Mouse (Mus musculus) intestine, embryonic 16.5 days (tissue): Measurements from ENCODE around the gene Tmem233. TPM values are rescaled to one million over a fixed set of nuclear protein-coding genes. Genes with fewer than 3 reads are reported as not detected.

Experiments used
- ATAC-seq: fragments of 200-750 bp; cut with Nextera tagmentation; 2 replicates; pipeline ENCODE4 v1.8.0; 2017; ENCODE audit warnings: moderate TSS enrichment, moderate library complexity
- H3K27ac ChIP-seq: fragments of 300-500 bp; sonication (generic); 2 replicates; pipeline ENCODE4 v1.5.1; 2014; ENCODE audit warnings: mild to moderate bottlenecking, low read length
- H3K27me3 ChIP-seq: fragments of 300-500 bp; sonication (generic); replicated peaks from 2 replicates; pipeline ENCODE4 v1.6.1; 2014; ENCODE audit warnings: low read length, control low read depth, mixed read lengths; ENCODE audit not compliant: control insufficient read depth, insufficient read depth
- H3K36me3 ChIP-seq: fragments of 300-500 bp; sonication (generic); 2 replicates; pipeline ENCODE4 v1.6.1; 2014; ENCODE audit warnings: low read length, control low read depth; ENCODE audit not compliant: control insufficient read depth, insufficient read depth
- H3K4me1 ChIP-seq: fragments of 300-500 bp; sonication (generic); 2 replicates; pipeline ENCODE4 v1.6.1; 2014; ENCODE audit warnings: low read length, control low read depth, mixed read lengths; ENCODE audit not compliant: control insufficient read depth, insufficient read depth
- H3K4me2 ChIP-seq: fragments of 300-500 bp; sonication (generic); 2 replicates; pipeline ENCODE4 v1.6.1; 2014; ENCODE audit warnings: low read depth, low read length, control low read depth
- H3K4me3 ChIP-seq: fragments of 300-500 bp; sonication (generic); 2 replicates; pipeline ENCODE4 v1.5.1; 2014; ENCODE audit warnings: mild to moderate bottlenecking, low read length
- H3K9ac ChIP-seq: fragments of 300-500 bp; sonication (generic); 2 replicates; pipeline ENCODE4 v1.6.1; 2014; ENCODE audit warnings: low read depth, low read length
- H3K9me3 ChIP-seq: fragments of 300-500 bp; sonication (generic); 2 replicates; pipeline ENCODE4 v1.6.1; 2016; ENCODE audit warnings: low read length, control low read depth; ENCODE audit not compliant: control insufficient read depth
- WGBS: fragments of 180-500 bp; shearing (Covaris S2); extraction: QIAGEN DNeasy Blood & Tissue Kit; methylation state at CpG from one replicate; pipeline ENCODE4 v1.1.7; 2014; 5-methylcytosine and 5-hydroxymethylcytosine counted together
- polyA plus RNA-seq: library from polyadenylated mRNA; unstranded; fragments of >200 nt; fragmentation: Nextera tagmentation; extraction: Ambion mirVana; gene quantifications from 2 replicates; pipeline ENCODE4 v1.2.1, GENCODE M21; 2015

The Tmem233 gene
- polyA plus RNA-seq, 1 experiment from 2014 or later = not detected

DNA sequence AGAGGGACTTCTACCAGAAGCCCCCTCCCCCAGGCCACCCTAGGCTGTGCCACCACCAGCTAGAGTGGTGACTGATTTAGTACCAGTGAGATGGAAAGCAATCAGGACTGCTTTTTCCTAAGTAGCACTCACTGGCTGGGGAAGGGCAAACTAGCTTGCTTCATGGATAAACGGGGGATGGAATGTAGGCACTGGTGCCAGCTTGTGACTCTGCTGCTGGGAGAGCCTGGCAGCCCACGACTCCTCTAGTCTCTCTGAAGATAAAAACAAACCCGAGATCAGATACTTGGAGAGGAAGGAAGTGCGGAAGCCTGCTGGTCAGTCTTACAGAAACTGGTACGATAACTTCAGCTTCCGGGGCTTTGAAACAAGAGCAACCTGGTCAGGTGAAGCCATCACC is 2.3 kb downstream of the Tmem233 start:
- H3K4me1 ChIP-seq = no peaks in the 10 kb centered on the region
- no peaks in the 10 kb centered on the region for H3K9me3 ChIP-seq
- H3K4me2 ChIP-seq = no peak overlapping the region
- no peaks in the 10 kb centered on the region for H3K36me3 ChIP-seq
- no peak overlapping the region for H3K27ac ChIP-seq
- H3K9ac ChIP-seq = no peak overlapping the region
- 56% methylated on average over 6 of the region's 6 CpGs for WGBS
- no peak overlapping the region for H3K4me3 ChIP-seq
- no peak for ATAC-seq
- peaks cover 14% of the 10 kb centered on the region; the same call in 1 of the 2 replicates for H3K27me3 ChIP-seq

DNA sequence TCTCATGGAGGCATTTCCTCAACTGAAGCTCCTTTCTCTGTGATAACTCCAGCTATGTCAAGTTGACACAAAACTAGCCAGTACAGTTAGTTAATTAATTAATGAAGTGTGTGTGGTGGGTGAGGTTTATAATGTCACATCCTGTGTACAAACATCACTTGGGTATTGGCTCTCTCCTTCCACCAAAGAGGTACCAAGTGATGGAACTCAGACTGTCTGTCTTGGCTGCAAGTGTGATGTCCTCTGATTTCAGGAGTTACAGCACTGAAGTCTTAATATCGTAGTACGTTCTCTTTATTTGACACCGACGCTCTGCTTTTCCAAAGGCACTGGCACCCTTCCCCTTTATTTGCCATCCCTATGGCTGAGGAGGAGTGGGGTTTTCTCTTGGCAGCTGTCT is 13.4 kb downstream of the Tmem233 start:
- Histone ChIP-seq H3K9ac (no peak overlapping the region), H3K4me3 (no peak overlapping the region), H3K4me2 (no peak overlapping the region), H3K27ac (no peak overlapping the region), H3K9me3 (no peaks in the 10 kb centered on the region), H3K4me1 (no peaks in the 10 kb centered on the region), H3K27me3 (no peaks in the 10 kb centered on the region), H3K36me3 (no peaks in the 10 kb centered on the region)
- no peak for ATAC-seq
- WGBS = 96% methylated on average over 4 of the region's 4 CpGs

DNA sequence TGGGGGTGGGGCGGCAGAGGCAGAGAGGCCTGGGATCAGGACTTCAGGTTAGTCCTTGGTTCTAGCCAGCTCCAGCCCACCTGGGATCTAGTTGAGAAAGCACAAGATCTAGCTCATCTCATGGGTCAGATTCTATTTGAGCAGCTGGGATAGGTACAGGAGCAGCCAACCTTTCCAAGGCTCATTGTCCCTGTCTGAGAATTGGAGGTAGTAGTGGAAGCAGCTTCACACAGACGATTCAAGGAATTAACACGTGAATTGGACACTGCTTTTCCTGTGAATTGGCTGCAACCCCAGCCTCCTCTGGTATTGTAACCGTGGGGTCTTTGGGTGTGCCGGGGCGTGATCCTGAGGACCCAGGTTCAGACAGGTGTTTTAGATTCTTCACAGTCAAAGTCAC is 30.2 kb downstream of the Tmem233 start:
- H3K4me3 ChIP-seq = no peak overlapping the region
- no peaks in the 10 kb centered on the region for H3K9me3 ChIP-seq
- 50% methylated on average over 6 of the region's 6 CpGs for WGBS
- no peak overlapping the region for H3K9ac ChIP-seq
- no peaks in the 10 kb centered on the region; the same call in 1 of the 2 replicates for H3K27me3 ChIP-seq
- no peaks in the 10 kb centered on the region for H3K36me3 ChIP-seq
- H3K4me2 ChIP-seq = no peak overlapping the region
- no peak for ATAC-seq
- H3K27ac ChIP-seq = no peak overlapping the region
- no peaks in the 10 kb centered on the region for H3K4me1 ChIP-seq

DNA sequence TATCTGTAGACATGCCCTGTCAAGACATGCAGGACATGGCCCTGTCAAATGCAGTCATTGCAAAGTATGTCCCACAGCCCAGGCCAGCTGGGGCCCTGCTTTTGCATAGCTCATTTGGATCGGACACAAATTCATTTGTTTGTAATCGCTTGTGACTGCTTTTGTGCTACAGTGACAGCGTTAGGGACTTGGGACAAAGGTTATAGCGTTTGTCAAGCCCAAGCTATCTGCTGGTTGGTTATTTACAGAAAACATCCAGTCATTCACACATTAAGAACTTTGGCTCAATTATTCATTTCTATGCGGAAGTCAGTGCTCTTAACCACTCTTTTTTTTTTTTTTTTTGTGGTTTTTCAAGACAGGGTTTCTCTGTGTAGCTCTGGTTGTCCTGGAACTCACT is 30.9 kb downstream of the Tmem233 start:
- no peak overlapping the region for H3K4me2 ChIP-seq
- H3K9ac ChIP-seq = no peak overlapping the region
- H3K4me3 ChIP-seq = no peak overlapping the region
- no peaks in the 10 kb centered on the region for H3K36me3 ChIP-seq
- H3K27me3 ChIP-seq = no peaks in the 10 kb centered on the region; the same call in 1 of the 2 replicates
- no peaks in the 10 kb centered on the region for H3K9me3 ChIP-seq
- H3K4me1 ChIP-seq = no peaks in the 10 kb centered on the region
- no peak overlapping the region for H3K27ac ChIP-seq
- WGBS = 81% methylated on average over 5 of the region's 5 CpGs
- no peak for ATAC-seq

DNA sequence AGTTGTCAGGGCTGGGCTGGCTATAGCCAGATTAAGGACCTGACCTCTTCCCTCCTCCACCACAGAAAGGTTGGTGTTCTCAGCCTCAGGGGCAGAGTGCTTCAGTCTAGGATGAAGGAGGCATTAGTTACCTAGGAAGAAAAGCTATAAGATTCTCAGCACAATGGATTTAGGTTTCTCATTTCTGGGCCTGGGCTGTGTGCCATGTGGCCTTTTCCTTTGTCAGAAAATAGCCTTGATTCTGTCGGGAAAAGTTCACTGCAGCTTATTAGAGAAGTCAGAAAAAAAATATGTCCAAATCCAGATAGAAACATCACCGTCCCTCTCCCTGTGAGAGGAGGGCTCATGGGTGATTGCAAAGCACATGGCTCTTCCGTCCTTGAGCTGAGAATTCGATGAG is 33.2 kb downstream of the Tmem233 start:
- H3K9ac ChIP-seq = no peak overlapping the region
- no peaks in the 10 kb centered on the region for H3K9me3 ChIP-seq
- H3K4me2 ChIP-seq = no peak overlapping the region
- H3K4me3 ChIP-seq = no peak overlapping the region
- no peaks in the 10 kb centered on the region for H3K36me3 ChIP-seq
- no peak overlapping the region for H3K27ac ChIP-seq
- H3K27me3 ChIP-seq = no peaks in the 10 kb centered on the region; the same call in 1 of the 2 replicates
- H3K4me1 ChIP-seq = no peaks in the 10 kb centered on the region
- no peak for ATAC-seq
- WGBS = 77% methylated on average over 4 of the region's 4 CpGs

DNA sequence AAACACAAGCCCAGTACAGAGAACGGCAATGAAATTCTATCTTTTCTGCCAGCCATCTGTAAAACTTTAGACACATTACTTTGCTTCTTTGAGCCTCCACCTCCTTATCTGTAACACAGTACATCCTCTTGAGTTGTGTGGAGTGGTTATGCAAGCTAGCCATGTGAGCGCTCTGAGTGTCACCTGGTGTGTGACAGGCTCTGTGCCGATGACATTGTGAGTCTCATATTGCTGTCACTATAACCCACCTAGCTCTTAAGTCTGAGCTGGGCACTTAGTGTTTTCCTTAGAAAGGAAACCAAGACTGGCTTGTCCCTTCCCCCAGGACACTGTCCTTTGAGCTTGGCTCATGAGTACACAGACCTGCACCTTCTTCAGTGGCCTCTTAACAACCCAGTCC is 34.7 kb downstream of the Tmem233 start:
- Histone ChIP-seq H3K4me3 (no peak overlapping the region), H3K27ac (no peak overlapping the region), H3K9ac (no peak overlapping the region), H3K4me2 (no peak overlapping the region), H3K4me1 (no peaks in the 10 kb centered on the region), H3K9me3 (no peaks in the 10 kb centered on the region), H3K27me3 (no peaks in the 10 kb centered on the region; the same call in 1 of the 2 replicates), H3K36me3 (no peaks in the 10 kb centered on the region)
- 94% methylated on average over 3 of the region's 3 CpGs for WGBS
- ATAC-seq = no peak

DNA sequence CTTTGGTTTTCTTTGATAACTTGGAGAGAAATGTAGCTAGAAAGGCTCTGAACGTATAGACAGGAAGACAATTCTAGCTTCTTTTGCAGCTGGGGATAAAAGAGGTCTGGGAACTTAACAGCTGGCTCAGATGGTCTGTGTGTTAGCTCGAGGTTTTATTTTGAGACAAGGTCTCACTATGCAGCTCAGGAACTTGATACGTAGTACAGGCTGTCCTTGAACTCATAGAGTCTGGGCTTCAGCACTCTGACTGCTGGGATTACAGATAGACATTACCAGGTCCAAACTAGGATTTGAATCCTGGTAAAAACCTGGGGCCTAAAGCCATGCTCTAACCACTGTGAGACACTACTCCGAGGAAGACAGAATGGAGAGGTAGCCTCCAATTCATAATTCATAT is 36.8 kb downstream of the Tmem233 start:
- H3K9ac ChIP-seq = no peak overlapping the region
- H3K27ac ChIP-seq = no peak overlapping the region
- no peak overlapping the region for H3K4me2 ChIP-seq
- no peaks in the 10 kb centered on the region for H3K4me1 ChIP-seq
- H3K4me3 ChIP-seq = no peak overlapping the region
- ATAC-seq = no peak
- WGBS = 69% methylated on average over 4 of the region's 4 CpGs
- H3K27me3 ChIP-seq = no peaks in the 10 kb centered on the region; the same call in 1 of the 2 replicates
- no peaks in the 10 kb centered on the region for H3K9me3 ChIP-seq
- no peaks in the 10 kb centered on the region for H3K36me3 ChIP-seq

DNA sequence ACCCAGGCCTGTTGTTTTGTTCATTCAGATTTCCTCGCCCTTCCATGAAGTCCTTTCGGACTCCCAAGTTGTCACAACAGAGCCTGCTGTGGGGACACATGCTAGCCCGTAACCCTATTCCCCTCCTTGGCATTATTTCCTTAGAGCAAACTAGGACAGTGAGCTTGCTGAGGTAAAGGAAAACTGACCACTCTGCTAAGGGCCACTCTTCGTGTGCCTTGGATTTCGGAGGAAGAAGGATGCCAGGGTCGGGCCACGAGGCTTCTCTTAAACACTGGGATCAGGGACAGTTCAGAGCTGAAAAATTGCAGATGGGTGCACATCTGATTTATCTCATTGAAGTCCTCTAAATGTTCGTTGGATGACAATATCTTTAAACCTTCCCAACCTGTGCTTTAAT is 37.5 kb downstream of the Tmem233 start:
- H3K4me1 ChIP-seq = no peaks in the 10 kb centered on the region
- no peak overlapping the region for H3K4me3 ChIP-seq
- H3K9ac ChIP-seq = no peak overlapping the region
- H3K9me3 ChIP-seq = no peaks in the 10 kb centered on the region
- no peaks in the 10 kb centered on the region; the same call in 1 of the 2 replicates for H3K27me3 ChIP-seq
- no peak for ATAC-seq
- H3K27ac ChIP-seq = no peak overlapping the region
- WGBS = 84% methylated on average over 8 of the region's 8 CpGs
- H3K36me3 ChIP-seq = no peaks in the 10 kb centered on the region
- no peak overlapping the region for H3K4me2 ChIP-seq

DNA sequence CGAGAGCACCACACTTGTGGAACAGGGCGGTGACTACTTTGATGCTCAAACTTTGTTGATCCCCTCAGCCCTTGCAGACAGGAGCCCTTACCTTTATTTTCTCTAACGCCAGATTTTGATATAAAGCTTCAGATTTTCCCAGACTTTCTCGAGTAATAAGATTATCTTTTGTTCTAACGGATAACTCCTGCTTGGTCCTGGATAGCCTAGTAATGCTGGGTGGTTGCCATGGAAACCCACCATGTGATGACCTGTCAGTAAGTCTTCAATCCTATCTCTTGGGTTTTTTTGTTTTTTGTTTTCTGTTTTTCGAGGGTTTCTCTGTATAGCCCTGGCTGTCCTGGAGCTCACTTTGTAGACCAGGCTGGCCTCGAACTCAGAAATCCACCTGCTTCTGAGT is 40.8 kb downstream of the Tmem233 start:
- Histone ChIP-seq H3K36me3 (no peaks in the 10 kb centered on the region), H3K27me3 (no peaks in the 10 kb centered on the region), H3K9ac (no peak overlapping the region), H3K4me2 (no peak overlapping the region), H3K9me3 (no peaks in the 10 kb centered on the region), H3K4me1 (no peaks in the 10 kb centered on the region), H3K27ac (no peak overlapping the region), H3K4me3 (no peak overlapping the region)
- WGBS = 66% methylated on average over 7 of the region's 7 CpGs
- ATAC-seq = no peak

DNA sequence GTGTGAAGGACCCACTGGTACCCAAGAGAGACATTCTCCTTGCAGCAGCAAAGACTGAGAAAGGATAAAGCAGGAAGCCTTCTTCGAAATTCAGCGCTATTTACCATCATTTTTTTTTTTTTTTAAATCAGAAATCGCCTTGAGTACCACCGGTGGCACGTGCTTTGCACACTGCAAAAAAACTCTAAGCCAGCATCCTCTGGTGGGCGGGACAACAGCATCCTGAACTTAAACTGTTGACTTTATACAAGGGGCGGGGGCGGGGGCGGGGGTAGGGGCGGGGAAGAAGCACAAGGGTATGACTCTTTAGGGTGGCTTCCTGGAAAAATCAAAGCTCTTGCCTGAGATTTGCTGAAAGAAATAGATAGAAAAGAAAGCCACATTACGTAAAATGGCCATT is 43.3 kb downstream of the Tmem233 start:
- Histone ChIP-seq H3K4me1 (no peaks in the 10 kb centered on the region), H3K4me3 (no peak overlapping the region), H3K9me3 (no peaks in the 10 kb centered on the region), H3K4me2 (peak overlapping the region; percentile 28; the same call in 1 of the 2 replicates), H3K27me3 (no peaks in the 10 kb centered on the region), H3K36me3 (no peaks in the 10 kb centered on the region), H3K9ac (no peak overlapping the region), H3K27ac (no peak overlapping the region)
- 19% methylated on average over 11 of the region's 11 CpGs for WGBS
- no peak for ATAC-seq
